Mouse (Mus musculus): ENCODE measurements around the gene Stac3. TPM values are rescaled to one million over a fixed set of nuclear protein-coding genes. Genes with fewer than 3 reads are reported as not detected.

The Stac3 gene
- polyA plus RNA-seq, 1 experiment from 2014 or later = 0.09 TPM

GRCm38 (mm10) chr10:127544375-127544774, 42.9 kb downstream of the Stac3 start:
- H3K36me3 ChIP-seq (ENCODE audit: inconsistent target) = peaks cover 99% of the 10 kb centered on the region
- H3K27ac ChIP-seq = no peak overlapping the region
- no peak overlapping the region for H3K4me3 ChIP-seq (ENCODE audit: inconsistent target)
- H3K79me2 ChIP-seq (ENCODE audit: inconsistent target) = no peaks in the 10 kb centered on the region
- WGBS (ENCODE audit: missing documents) = 92% methylated on average over 17 of the region's 20 CpGs

DNA sequence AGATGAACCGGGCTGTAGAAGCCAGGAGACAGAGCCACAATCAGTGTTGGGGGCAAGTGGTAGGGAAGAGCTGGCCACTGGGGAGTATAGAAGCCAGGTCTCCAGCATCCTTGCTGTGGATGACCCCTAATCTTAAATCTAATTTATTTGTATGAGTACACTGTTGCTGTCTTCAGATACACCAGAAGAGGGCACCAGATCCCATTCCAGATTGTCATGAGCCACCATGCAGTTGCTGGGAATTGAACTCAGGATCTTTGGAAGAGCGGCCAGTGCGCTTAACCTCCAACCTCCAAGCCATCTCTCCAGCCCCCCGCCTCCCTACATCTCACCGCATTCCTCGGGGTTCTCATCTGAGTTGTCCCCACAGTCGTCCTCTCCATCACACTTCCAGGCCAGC, 45.0 kb downstream of the Stac3 start:
- 89% methylated on average over 5 of the region's 7 CpGs for WGBS (ENCODE audit: missing documents)
- peaks cover 99% of the 10 kb centered on the region for H3K36me3 ChIP-seq (ENCODE audit: inconsistent target)

DNA sequence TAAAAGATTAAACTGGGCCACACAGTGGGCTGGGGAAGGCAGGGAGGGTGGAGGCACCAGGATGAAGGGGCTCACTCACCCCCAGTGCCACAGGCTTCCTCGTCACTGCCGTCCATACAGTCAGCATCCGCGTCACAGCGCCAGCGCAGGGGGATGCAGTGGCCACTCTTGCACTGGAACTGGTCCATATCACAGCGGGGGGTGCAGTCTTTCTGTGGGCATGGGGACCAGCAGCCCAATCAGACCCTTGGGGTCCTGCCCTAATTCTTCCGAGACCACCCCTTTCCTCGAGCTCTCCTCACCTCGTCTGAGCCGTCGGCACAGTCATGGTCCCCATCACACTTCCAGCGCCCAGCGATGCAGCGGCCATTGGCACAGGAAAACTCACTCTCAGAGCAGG, 46.8 kb downstream of the Stac3 start:
- Histone ChIP-seq H3K36me3 (ENCODE audit: inconsistent target) (peaks cover 99% of the 10 kb centered on the region), H3K79me2 (ENCODE audit: inconsistent target) (no peaks in the 10 kb centered on the region), H3K27ac (no peak overlapping the region), H3K4me3 (ENCODE audit: inconsistent target) (no peak overlapping the region)
- WGBS (ENCODE audit: missing documents) = 96% methylated on average over 15 of the region's 15 CpGs

More for the DNA sequence above, 45.0 kb downstream of the Stac3 start:
- Histone ChIP-seq H3K4me3 (ENCODE audit: inconsistent target) (no peak overlapping the region), H3K79me2 (ENCODE audit: inconsistent target) (no peaks in the 10 kb centered on the region), H3K27ac (no peak overlapping the region)

DNA sequence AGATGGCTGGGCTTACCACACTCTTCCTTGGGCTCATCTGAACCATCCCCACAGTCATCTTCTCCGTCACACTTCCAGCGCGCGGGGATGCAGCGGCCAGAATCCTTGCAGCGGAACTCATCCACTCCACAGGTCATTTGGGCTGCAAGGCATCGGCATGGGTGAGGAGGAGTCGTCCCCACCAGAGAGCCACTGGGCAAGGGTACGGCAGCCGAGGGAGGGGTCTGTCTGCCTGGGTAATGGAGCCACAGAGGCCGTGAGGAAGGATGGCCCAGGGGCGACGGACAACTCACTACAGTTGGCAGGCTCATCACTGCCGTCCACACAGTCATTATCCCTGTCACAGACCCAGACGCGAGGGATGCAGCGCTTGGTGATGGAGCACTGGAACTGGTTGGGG, 48.4 kb downstream of the Stac3 start:
- Histone ChIP-seq H3K36me3 (ENCODE audit: inconsistent target) (peaks cover 100% of the 10 kb centered on the region), H3K79me2 (ENCODE audit: inconsistent target) (no peaks in the 10 kb centered on the region; the same call in 1 of the 2 replicates), H3K4me3 (ENCODE audit: inconsistent target) (no peak overlapping the region), H3K27ac (no peak overlapping the region)
- 92% methylated on average over 17 of the region's 17 CpGs for WGBS (ENCODE audit: missing documents)

GRCm38 (mm10) chr10:127555703-127556102, 54.2 kb downstream of the Stac3 start:
- H3K79me2 ChIP-seq (ENCODE audit: inconsistent target) = no peaks in the 10 kb centered on the region; the same call in 1 of the 2 replicates
- peaks cover 97% of the 10 kb centered on the region for H3K36me3 ChIP-seq (ENCODE audit: inconsistent target)
- H3K4me3 ChIP-seq (ENCODE audit: inconsistent target) = no peak overlapping the region
- 93% methylated on average over 18 of the region's 18 CpGs for WGBS (ENCODE audit: missing documents)
- no peak overlapping the region for H3K27ac ChIP-seq

DNA sequence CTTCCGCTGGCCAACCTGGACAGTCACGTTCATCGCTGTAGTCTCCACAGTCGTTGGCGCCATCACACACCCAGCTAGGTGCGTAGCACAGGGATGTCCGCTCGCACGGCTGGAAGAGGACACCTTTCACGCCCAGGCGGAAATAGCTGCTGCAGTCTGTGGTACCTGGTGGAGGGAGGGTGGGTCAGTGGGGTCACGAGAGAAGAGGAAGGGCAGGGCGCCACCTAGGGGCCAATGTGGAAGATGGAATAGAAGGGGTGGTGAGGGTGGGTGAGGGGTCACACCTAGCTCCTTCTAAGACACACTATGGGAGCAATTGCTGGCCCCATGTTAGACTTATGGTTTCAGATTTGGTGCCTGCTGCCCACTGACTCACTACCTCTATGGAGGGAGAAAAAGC, 55.9 kb downstream of the Stac3 start:
- Histone ChIP-seq H3K36me3 (ENCODE audit: inconsistent target) (peaks cover 97% of the 10 kb centered on the region), H3K79me2 (ENCODE audit: inconsistent target) (no peaks in the 10 kb centered on the region; the same call in 1 of the 2 replicates), H3K27ac (no peak overlapping the region), H3K4me3 (ENCODE audit: inconsistent target) (no peak overlapping the region)
- 95% methylated on average over 8 of the region's 13 CpGs for WGBS (ENCODE audit: missing documents)

Other genes starting within 250 kb of the Stac3 start
- gene Kif5a, start 238.3 kb upstream of the Stac3 start, polyA plus RNA-seq (2018) = 0.61 to 0.67 TPM (median 0.63 TPM) in 3 replicates
- 110 to 121 TPM (median 112 TPM) in 3 replicates for gene Dctn2, start 235.3 kb upstream of the Stac3 start, polyA plus RNA-seq (2018)
- gene Mbd6, start 212.7 kb upstream of the Stac3 start, polyA plus RNA-seq (2018) = 13.5 to 25.4 TPM (median 19.5 TPM) in 3 replicates
- 19.9 to 28.8 TPM (median 20.2 TPM) in 3 replicates for gene Mars, start 189.9 kb upstream of the Stac3 start, polyA plus RNA-seq (2018)
- 48.5 to 115 TPM (median 70.4 TPM) in 3 replicates for gene Arhgap9, start 179.7 kb upstream of the Stac3 start, polyA plus RNA-seq (2018)
- not detected in 3 replicates for gene Gli1, start 159.7 kb upstream of the Stac3 start, polyA plus RNA-seq (2018)
- not detected in 3 replicates for gene Inhbe, start 147.3 kb upstream of the Stac3 start, polyA plus RNA-seq (2018)
- not detected in 3 replicates for gene Inhbc, start 131.3 kb upstream of the Stac3 start, polyA plus RNA-seq (2018)
- gene R3hdm2, start 121.4 kb upstream of the Stac3 start, polyA plus RNA-seq (2018) = 68.8 to 168 TPM (median 68.9 TPM) in 3 replicates
- gene Ndufa4l2, start 13.3 kb downstream of the Stac3 start, polyA plus RNA-seq (2018) = not detected in 3 replicates
- gene Shmt2, start 20.8 kb downstream of the Stac3 start, polyA plus RNA-seq (2018) = 14.8 to 30.5 TPM (median 16.0 TPM) in 3 replicates
- not detected in 3 replicates for gene Nxph4, start 32.9 kb downstream of the Stac3 start, polyA plus RNA-seq (2018)
- 315 to 785 TPM (median 440 TPM) in 3 replicates for gene Lrp1, start 119.5 kb downstream of the Stac3 start, polyA plus RNA-seq (2018)
- 122 to 141 TPM (median 128 TPM) in 3 replicates for gene Stat6, start 141.3 kb downstream of the Stac3 start, polyA plus RNA-seq (2018)
- gene Nemp1, start 165.2 kb downstream of the Stac3 start, polyA plus RNA-seq (2018) = 2.7 to 5.4 TPM (median 4.6 TPM) in 3 replicates
- 28.7 to 37.7 TPM (median 31.1 TPM) in 3 replicates for gene Nab2, start 166.9 kb downstream of the Stac3 start, polyA plus RNA-seq (2018)
- gene Myo1a, start 203.5 kb downstream of the Stac3 start, polyA plus RNA-seq (2018) = 0.11 TPM in 1 of 3 replicates, not detected in the others
- gene Tac2, start 222.8 kb downstream of the Stac3 start, polyA plus RNA-seq (2018) = not detected in 3 replicates
- gene Zbtb39, start 237.9 kb downstream of the Stac3 start, polyA plus RNA-seq (2018) = 3.1 to 3.8 TPM (median 3.4 TPM) in 3 replicates